Mouse (Mus musculus) megakaryocyte, embryonic 14.5 days (primary cell): ENCODE measurements around the gene Hnf1a.

Experiments
- FLI1 ChIP-seq: IDR thresholded peaks from 2 replicates; pipeline ENCODE4 v1.6.1; 2012; ENCODE audit warnings: low read length, inconsistent platforms, mixed read lengths
- GATA1 ChIP-seq: IDR thresholded peaks from 3 replicates; pipeline ENCODE4 v1.6.1; 2012; ENCODE audit warnings: mixed read lengths, low read length, inconsistent platforms, borderline replicate concordance

DNA sequence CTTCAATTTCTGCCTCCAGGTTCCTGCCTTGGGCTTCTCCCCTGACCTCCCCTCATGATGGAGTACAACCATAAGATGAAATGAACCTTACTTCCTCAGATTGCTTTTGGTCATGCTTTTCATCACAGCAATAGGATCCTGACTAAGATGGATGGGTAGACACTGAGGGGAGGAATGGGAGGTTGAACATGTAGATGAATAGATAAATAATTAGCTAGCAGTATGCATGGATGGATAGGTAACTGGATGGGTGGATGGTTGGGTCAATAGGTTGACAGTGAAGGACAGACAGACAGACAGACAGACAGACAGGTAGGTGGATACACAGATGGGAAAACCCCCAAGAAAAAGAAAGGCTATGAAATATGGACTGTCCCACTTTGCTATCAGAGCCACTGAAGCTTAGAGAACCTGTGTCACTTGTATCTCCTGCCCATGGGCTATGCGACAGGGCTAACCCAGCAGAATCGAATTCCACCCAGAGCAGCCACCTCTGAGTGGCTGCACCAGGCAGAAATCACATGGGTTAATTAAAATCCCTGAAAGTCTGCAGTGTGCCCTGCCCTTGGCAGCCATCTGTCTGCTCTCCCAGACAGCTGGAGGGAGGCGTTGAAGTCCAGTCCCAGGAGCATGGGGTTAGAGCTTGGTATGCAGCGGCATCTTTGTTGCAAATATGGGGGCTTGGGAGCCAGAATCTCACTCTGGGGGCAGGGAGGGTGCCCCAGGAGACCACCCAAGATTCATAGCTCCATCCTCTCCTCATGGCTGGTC lies 9.1 kb downstream of the Hnf1a start:
- TF ChIP-seq FLI1 (no peak), GATA1 (no peak)
